Mouse (Mus musculus) limb, embryonic 12.5 days (tissue): ENCODE data around the gene Rhobtb3. TPM values are rescaled to one million over a fixed set of nuclear protein-coding genes. Genes with fewer than 3 reads are reported as not detected.
"Not testable (repeated sequence)": the region's sequence is repeated elsewhere in the genome, so short reads cannot be mapped to it uniquely, and the experiment has no call there.

Experiments used
- ATAC-seq: fragments of 200-750 bp; cut with Nextera tagmentation; 2 replicates; pipeline ENCODE4 v1.8.0; 2017; ENCODE audit warnings: low read depth, moderate TSS enrichment; ENCODE audit not compliant: insufficient number of reproducible peaks, insufficient read depth, low FRiP score, low TSS enrichment
- H3K27ac ChIP-seq: fragments of 300-500 bp; sonication (generic); 2 replicates; pipeline ENCODE4 v1.5.1; 2016; ENCODE audit warnings: mild to moderate bottlenecking, moderate library complexity
- H3K27me3 ChIP-seq: fragments of 300-500 bp; sonication (generic); 2 replicates; pipeline ENCODE4 v1.6.1; 2016; ENCODE audit warnings: mild to moderate bottlenecking, moderate library complexity
- H3K36me3 ChIP-seq: fragments of 300-500 bp; sonication (generic); 2 replicates; pipeline ENCODE4 v1.6.1; 2016; ENCODE audit warnings: mild to moderate bottlenecking, moderate library complexity
- H3K4me1 ChIP-seq: fragments of 300-500 bp; sonication (generic); replicated peaks from 2 replicates; pipeline ENCODE4 v1.6.1; 2016
- H3K4me2 ChIP-seq: fragments of 300-500 bp; sonication (generic); 2 replicates; pipeline ENCODE4 v1.6.1; 2016; ENCODE audit warnings: mild to moderate bottlenecking, moderate library complexity
- H3K4me3 ChIP-seq: fragments of 300-500 bp; sonication (generic); replicated peaks from 2 replicates; pipeline ENCODE4 v1.5.1; 2016; ENCODE audit warnings: mild to moderate bottlenecking
- H3K9ac ChIP-seq: fragments of 300-500 bp; sonication (generic); replicated peaks from 2 replicates; pipeline ENCODE4 v1.6.1; 2016; ENCODE audit warnings: mild to moderate bottlenecking, moderate library complexity
- H3K9me3 ChIP-seq: fragments of 300-500 bp; sonication (generic); 2 replicates; pipeline ENCODE4 v1.6.1; 2016; ENCODE audit warnings: mild to moderate bottlenecking, moderate library complexity
- WGBS: fragments of 180-500 bp; shearing (Covaris S2); methylation state at CpG from one replicate; pipeline ENCODE4 v1.1.7; 2016; 5-methylcytosine and 5-hydroxymethylcytosine counted together
- polyA plus RNA-seq: library from polyadenylated mRNA; unstranded; fragments of >200 nt; fragmentation: Nextera tagmentation; extraction: Ambion mirVana; gene quantifications from 2 replicates; pipeline ENCODE4 v1.2.1, GENCODE M21; 2016

Gene Rhobtb3
- polyA plus RNA-seq, 1 experiment from 2014 or later, result 80.9 TPM

DNA sequence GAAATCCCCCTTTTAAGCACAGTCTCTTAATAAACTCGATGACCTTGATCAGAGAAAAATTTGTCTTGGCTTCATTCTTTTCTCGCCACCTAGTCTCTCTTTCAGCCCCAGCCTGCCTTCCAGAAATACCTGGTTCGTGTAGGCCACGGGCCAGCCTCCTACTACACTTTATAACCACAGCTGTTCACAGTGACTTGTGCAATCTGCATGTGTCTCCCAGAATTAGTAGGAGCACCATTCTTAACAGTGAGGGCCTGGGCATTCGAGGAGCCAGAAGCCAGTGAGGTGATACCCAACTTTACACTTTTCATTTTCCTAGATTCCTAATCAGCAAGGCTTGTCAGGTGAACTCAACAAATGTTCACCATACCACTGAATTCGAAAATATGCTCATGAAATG is 67.1 kb downstream of the Rhobtb3 start:
- Histone ChIP-seq H3K9ac (no peak overlapping the region), H3K27me3 (no peaks in the 10 kb centered on the region), H3K4me2 (no peak overlapping the region), H3K4me3 (no peak overlapping the region), H3K4me1 (no peaks in the 10 kb centered on the region), H3K27ac (no peak overlapping the region), H3K9me3 (no peaks in the 10 kb centered on the region), H3K36me3 (peaks cover 81% of the 10 kb centered on the region)
- no peak for ATAC-seq
- 88% methylated on average over 6 of the region's 6 CpGs for WGBS

- not testable (repeated sequence) for H3K4me3 ChIP-seq, H3K9me3 ChIP-seq, H3K27ac ChIP-seq, H3K4me1 ChIP-seq, ATAC-seq, H3K27me3 ChIP-seq, H3K9ac ChIP-seq, H3K4me2 ChIP-seq
- 67% methylated on average over 6 of the region's 7 CpGs for WGBS
- peaks cover 82% of the 10 kb centered on the region for H3K36me3 ChIP-seq
Observed at GRCm38 (mm10) chr13:75876188-75876587, 67.5 kb downstream of the Rhobtb3 start.

DNA sequence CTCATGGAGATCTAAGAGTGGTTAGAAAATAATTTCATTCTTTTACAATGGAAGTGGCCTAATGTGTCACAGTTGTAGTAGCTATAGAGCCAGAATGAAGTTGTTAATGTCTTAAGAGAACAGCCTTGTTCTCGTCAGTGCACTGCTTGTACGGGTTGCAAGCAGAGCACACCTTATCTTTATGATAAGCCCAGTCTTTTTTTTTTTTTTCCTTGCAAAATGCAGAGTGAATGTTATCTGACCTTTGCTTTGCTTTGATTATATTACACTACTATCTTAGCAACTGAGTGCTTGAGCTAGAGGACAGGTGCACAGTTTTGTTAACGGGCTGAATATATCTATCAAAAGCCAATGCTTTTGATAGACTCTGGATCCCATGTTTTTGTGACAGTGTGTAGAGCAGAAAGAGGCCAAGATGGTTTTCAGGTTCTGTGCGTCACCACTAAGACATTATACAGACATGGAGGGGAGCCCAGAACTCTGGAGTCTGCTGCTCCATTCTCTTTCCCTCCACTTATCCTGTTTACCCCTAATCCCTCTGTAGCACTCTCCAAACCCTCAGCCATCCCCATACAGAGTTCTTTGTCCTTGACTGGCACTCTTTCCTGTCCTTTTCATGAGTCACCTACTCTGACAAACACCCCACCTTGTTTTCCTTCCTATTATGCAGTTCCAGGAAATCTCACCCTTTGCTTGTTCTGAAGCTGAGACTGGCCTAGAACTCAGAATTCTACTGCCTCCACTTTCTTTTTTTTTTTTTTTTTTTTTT is 68.9 kb downstream of the Rhobtb3 start:
- peaks cover 80% of the 10 kb centered on the region for H3K36me3 ChIP-seq
- no peaks in the 10 kb centered on the region for H3K9me3 ChIP-seq
- 92% methylated on average over 4 of the region's 4 CpGs for WGBS
- no peaks in the 10 kb centered on the region for H3K4me1 ChIP-seq
- H3K4me3 ChIP-seq, result no peak overlapping the region
- no peaks in the 10 kb centered on the region for H3K27me3 ChIP-seq
- no peak for ATAC-seq
- no peak overlapping the region for H3K27ac ChIP-seq
- no peak overlapping the region for H3K4me2 ChIP-seq
- no peak overlapping the region for H3K9ac ChIP-seq

DNA sequence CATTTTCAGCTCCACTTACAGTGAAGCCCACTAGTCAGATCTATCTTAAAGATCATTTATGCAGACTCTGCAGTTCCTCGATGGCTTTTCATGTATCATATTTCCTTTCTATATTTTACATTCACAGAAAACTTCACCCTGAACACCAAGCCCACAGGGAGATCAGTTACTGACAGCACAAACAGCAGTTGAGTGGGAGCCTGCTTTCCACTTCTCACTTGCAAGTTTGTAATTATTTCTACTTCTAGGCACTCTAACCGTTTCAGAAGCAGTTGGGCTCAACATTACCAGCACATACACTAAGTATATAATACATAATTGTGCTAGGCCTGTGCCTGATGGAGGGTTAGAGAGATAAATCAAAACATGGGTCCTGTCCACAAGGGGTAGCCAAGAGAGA is 75.8 kb downstream of the Rhobtb3 start:
- no peak overlapping the region for H3K4me2 ChIP-seq
- 90% methylated on average over 2 of the region's 2 CpGs for WGBS
- no peaks in the 10 kb centered on the region for H3K27me3 ChIP-seq
- no peaks in the 10 kb centered on the region for H3K4me1 ChIP-seq
- no peak for ATAC-seq
- H3K9ac ChIP-seq, result no peak overlapping the region
- H3K9me3 ChIP-seq, result no peaks in the 10 kb centered on the region
- H3K27ac ChIP-seq, result no peak overlapping the region
- no peak overlapping the region for H3K4me3 ChIP-seq
- H3K36me3 ChIP-seq, result peaks cover 56% of the 10 kb centered on the region

GRCm38 (mm10) chr13:75865486-75866184 is 78.1 kb downstream of the Rhobtb3 start:
- no peak overlapping the region for H3K4me2 ChIP-seq
- no peak overlapping the region for H3K9ac ChIP-seq
- no peaks in the 10 kb centered on the region for H3K27me3 ChIP-seq
- ATAC-seq, result no peak
- H3K4me3 ChIP-seq, result no peak overlapping the region
- H3K27ac ChIP-seq, result no peak overlapping the region
- no peaks in the 10 kb centered on the region for H3K4me1 ChIP-seq
- peaks cover 36% of the 10 kb centered on the region for H3K36me3 ChIP-seq
- no peaks in the 10 kb centered on the region for H3K9me3 ChIP-seq

- no peaks in the 10 kb centered on the region for H3K36me3 ChIP-seq
- no peaks in the 10 kb centered on the region for H3K9me3 ChIP-seq
- 85% methylated on average over 1 of the region's 1 CpGs for WGBS
- H3K27me3 ChIP-seq, result no peaks in the 10 kb centered on the region
- ATAC-seq, result no peak
- no peak overlapping the region for H3K9ac ChIP-seq
- H3K4me1 ChIP-seq, result no peaks in the 10 kb centered on the region
- no peak overlapping the region for H3K4me2 ChIP-seq
- no peak overlapping the region for H3K27ac ChIP-seq
- H3K4me3 ChIP-seq, result no peak overlapping the region
Observed at GRCm38 (mm10) chr13:75859264-75859844, 84.4 kb downstream of the Rhobtb3 start.

DNA sequence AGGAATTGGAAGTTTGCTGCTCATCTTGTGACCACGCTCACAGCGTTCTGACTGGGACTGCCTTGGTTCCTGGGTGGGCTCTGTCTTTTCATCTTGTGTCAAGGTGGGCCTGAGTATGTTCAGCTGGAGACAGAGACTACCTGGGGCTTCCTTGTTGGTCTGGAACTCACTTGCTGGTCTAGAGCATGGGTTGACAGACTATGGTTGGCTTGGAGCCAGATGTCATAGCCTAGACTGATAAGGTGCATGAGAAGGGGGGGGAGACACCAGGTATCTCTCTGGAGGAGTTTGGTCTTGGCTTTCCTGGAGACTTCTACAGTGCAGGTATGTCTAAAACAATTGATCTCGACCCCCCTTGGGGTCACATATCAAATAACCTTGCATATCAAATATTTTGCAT is 90.6 kb downstream of the Rhobtb3 start:
- no peaks in the 10 kb centered on the region for H3K4me1 ChIP-seq
- H3K4me2 ChIP-seq, result no peak overlapping the region
- no peak overlapping the region for H3K9ac ChIP-seq
- H3K9me3 ChIP-seq, result no peaks in the 10 kb centered on the region
- ATAC-seq, result no peak
- H3K27ac ChIP-seq, result no peak overlapping the region
- WGBS, result 89% methylated on average over 3 of the region's 3 CpGs
- no peaks in the 10 kb centered on the region for H3K27me3 ChIP-seq
- no peak overlapping the region for H3K4me3 ChIP-seq
- no peaks in the 10 kb centered on the region for H3K36me3 ChIP-seq

DNA sequence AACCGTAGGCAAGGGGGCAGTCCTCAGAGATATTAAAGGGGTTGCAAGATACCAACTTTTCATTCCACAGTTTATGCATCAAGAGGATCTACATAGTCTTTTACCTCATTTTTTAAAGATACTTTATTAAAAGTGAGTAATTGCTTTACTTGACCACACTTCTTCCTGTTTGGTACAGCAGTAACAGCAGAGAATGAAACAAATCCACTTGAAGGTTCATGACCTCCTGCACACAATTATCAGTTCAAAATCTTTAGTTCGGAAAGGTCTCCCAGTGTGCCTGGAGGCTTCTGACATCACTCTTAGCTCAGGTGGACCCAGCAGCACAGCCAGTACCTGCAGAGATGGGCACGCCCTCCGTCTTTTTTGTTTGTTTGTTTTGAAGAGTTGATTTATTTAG is 91.7 kb downstream of the Rhobtb3 start:
- no peaks in the 10 kb centered on the region for H3K27me3 ChIP-seq
- no peak overlapping the region for H3K4me2 ChIP-seq
- ATAC-seq, result no peak
- no peaks in the 10 kb centered on the region for H3K9me3 ChIP-seq
- no peak overlapping the region for H3K27ac ChIP-seq
- no peaks in the 10 kb centered on the region for H3K4me1 ChIP-seq
- peaks cover 4% of the 10 kb centered on the region; the same call in 1 of the 2 replicates for H3K36me3 ChIP-seq
- H3K4me3 ChIP-seq, result no peak overlapping the region
- no peak overlapping the region for H3K9ac ChIP-seq
- 88% methylated on average over 4 of the region's 4 CpGs for WGBS

GRCm38 (mm10) chr13:75847027-75847426 is 96.7 kb downstream of the Rhobtb3 start:
- Histone ChIP-seq H3K27ac (no peak overlapping the region), H3K36me3 (peaks cover 5% of the 10 kb centered on the region; the same call in 1 of the 2 replicates), H3K9me3 (no peaks in the 10 kb centered on the region), H3K9ac (no peak overlapping the region), H3K27me3 (no peaks in the 10 kb centered on the region), H3K4me3 (no peak overlapping the region), H3K4me2 (no peak overlapping the region), H3K4me1 (no peaks in the 10 kb centered on the region)
- no peak for ATAC-seq
- WGBS, result 83% methylated on average over 6 of the region's 6 CpGs

GRCm38 (mm10) chr13:75845519-75846166 is 98.1 kb downstream of the Rhobtb3 start:
- WGBS, result 73% methylated on average over 4 of the region's 4 CpGs
- no peaks in the 10 kb centered on the region for H3K27me3 ChIP-seq
- no peak for ATAC-seq
- H3K36me3 ChIP-seq, result peaks cover 5% of the 10 kb centered on the region; the same call in 1 of the 2 replicates
- H3K4me3 ChIP-seq, result no peak overlapping the region
- H3K4me1 ChIP-seq, result peaks cover 12% of the 10 kb centered on the region
- no peak overlapping the region for H3K27ac ChIP-seq
- no peak overlapping the region for H3K4me2 ChIP-seq
- no peaks in the 10 kb centered on the region for H3K9me3 ChIP-seq
- H3K9ac ChIP-seq, result no peak overlapping the region

- H3K27ac ChIP-seq, result no peak overlapping the region
- H3K4me3 ChIP-seq, result no peak overlapping the region
- WGBS, result 91% methylated on average over 2 of the region's 2 CpGs
- H3K4me1 ChIP-seq, result peaks cover 17% of the 10 kb centered on the region
- ATAC-seq, result no peak
- H3K4me2 ChIP-seq, result no peak overlapping the region
- H3K9me3 ChIP-seq, result no peaks in the 10 kb centered on the region
- H3K36me3 ChIP-seq, result peaks cover 5% of the 10 kb centered on the region; the same call in 1 of the 2 replicates
- H3K9ac ChIP-seq, result no peak overlapping the region
- no peaks in the 10 kb centered on the region for H3K27me3 ChIP-seq
Observed at GRCm38 (mm10) chr13:75844833-75845518, 98.7 kb downstream of the Rhobtb3 start.
